Mouse (Mus musculus) MEL (cell line): ENCODE measurements at regions not wholly inside any gene's neighbourhood (a gene's known extent, or its start where the extent isn't known, plus 50 kb on each side); places are given as distances from the start of the nearest gene placed in this dataset.
A peak's percentile ranks its signal among the peaks of the same experiment; 100 is the strongest.

Experiments
- CTCF ChIP-seq, 3 experiments: IDR thresholded peaks in 2 of 3; conservative IDR thresholded peaks in 1 of 3; 2 replicates each; pipeline ENCODE4 v1.5.1; 2011 to 2012; ENCODE audit warnings: low read length in 3 of 3, low read depth in 2 of 3, mild to moderate bottlenecking in 2 of 3, improper control_type of control experiment in 1 of 3, inconsistent platforms in 1 of 3, mixed read lengths in 1 of 3, moderate library complexity in 1 of 3; ENCODE audit not compliant: control insufficient read depth in 1 of 3, insufficient read depth in 1 of 3, poor library complexity in 1 of 3, severe bottlenecking in 1 of 3
- MAX ChIP-seq: IDR thresholded peaks from 2 replicates; pipeline ENCODE4 v1.6.1; 2011; ENCODE audit warnings: low read length, improper control_type of control experiment
- MEF2A ChIP-seq: IDR thresholded peaks from 2 replicates; pipeline ENCODE4 v1.6.1; 2014; ENCODE audit warnings: low read depth, mild to moderate bottlenecking, inconsistent platforms, low read length, improper control_type of control experiment; ENCODE audit not compliant: poor library complexity, insufficient replicate concordance, severe bottlenecking; ENCODE audit errors: extremely low read depth
- POLR2A ChIP-seq, 2 experiments: IDR thresholded peaks; 2 replicates each; pipeline ENCODE4 v1.6.1; 2011 to 2012; ENCODE audit warnings: low read length in 2 of 2, mild to moderate bottlenecking in 2 of 2, control low read depth in 1 of 2, improper control_type of control experiment in 1 of 2, low read depth in 1 of 2, moderate library complexity in 1 of 2; ENCODE audit not compliant: control insufficient read depth in 1 of 2, insufficient read depth in 1 of 2, poor library complexity in 1 of 2
- RCOR1 ChIP-seq: IDR thresholded peaks from 2 replicates; pipeline ENCODE4 v1.6.1; 2012; ENCODE audit warnings: low read depth, mild to moderate bottlenecking, inconsistent platforms, low read length, improper control_type of control experiment
- ZC3H11A ChIP-seq: IDR thresholded peaks from 2 replicates; pipeline ENCODE4 v1.6.1; 2012; ENCODE audit warnings: low read depth, mild to moderate bottlenecking, inconsistent platforms, low read length, improper control_type of control experiment

- TF ChIP-seq MEF2A (no peak), POLR2A (IDR thresholded peaks at IDR 0.05; ENCODE audit: control insufficient read depth in 1 of 2, insufficient read depth in 1 of 2, low read depth in 1 of 2, low read length in 2 of 2, poor library complexity in 1 of 2) (no peak), ZC3H11A (peak; percentile 34), MAX (no peak), CTCF (IDR thresholded peaks at IDR 0.05 in 2 of 3, conservative IDR thresholded peaks at IDR 0.05 in 1 of 3; ENCODE audit: control insufficient read depth in 1 of 3, insufficient read depth in 1 of 3, low read depth in 2 of 3, low read length in 3 of 3, poor library complexity in 1 of 3, severe bottlenecking in 1 of 3) (peak in 1 of 3 experiments; percentile 13; a peak in 2 of 6 replicates), RCOR1 (peak; percentile 79)
These were observed 553.5 kb downstream of the Rps29 start for GRCm38 (mm10) chr12:68605417-68606000.
